Mouse (Mus musculus) liver, adult 2 months (tissue): ENCODE measurements around the gene Spg7.

Experiments
- CTCF ChIP-seq: fragments of 200-500 bp; IDR thresholded peaks from 2 replicates; pipeline ENCODE4 v1.5.1; 2011; ENCODE audit warnings: low read depth, low read length, control low read depth
- POLR2A ChIP-seq: fragments of 200-500 bp; IDR thresholded peaks from 2 replicates; pipeline ENCODE4 v1.6.1; 2011; ENCODE audit warnings: low read length, control low read depth; ENCODE audit not compliant: insufficient read depth; ENCODE audit errors: extremely low read depth

DNA sequence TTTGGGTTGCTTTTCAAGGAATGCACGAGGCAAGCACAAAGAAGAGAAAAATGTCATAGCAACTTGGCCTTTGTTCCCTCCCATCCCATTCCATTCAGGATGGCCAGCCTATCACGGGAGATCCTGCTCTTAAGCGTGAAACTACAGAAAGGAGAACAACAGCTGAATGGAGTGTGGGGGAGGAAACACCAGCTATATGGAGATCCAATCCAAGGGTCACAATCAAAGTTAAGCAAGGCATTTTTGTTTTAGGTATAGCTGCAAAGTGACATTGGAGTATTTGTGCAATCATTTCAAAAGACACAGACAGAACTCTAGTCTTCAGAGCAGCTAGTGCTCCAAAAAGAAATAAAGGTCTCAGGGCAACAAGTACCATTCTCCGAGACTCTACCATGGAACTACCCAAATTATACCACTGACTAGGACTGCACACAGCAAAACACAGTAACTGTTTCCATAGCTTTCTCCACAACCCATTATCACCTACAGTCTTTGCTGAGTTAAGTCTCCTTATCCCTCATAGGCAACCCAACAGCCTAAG lies 22.6 kb upstream of the Spg7 start:
- no peak for TF ChIP-seq POLR2A
- TF ChIP-seq CTCF, result no peak
